Mouse (Mus musculus) brain, embryonic 14.5 days (tissue): ENCODE results near the gene Fam3a.

Experiments used
- CTCF ChIP-seq: fragments of 200-500 bp; IDR thresholded peaks from 2 replicates; pipeline ENCODE4 v1.5.1; 2012; ENCODE audit warnings: inconsistent platforms, mild to moderate bottlenecking, moderate library complexity, borderline replicate concordance; ENCODE audit not compliant: insufficient read depth, insufficient read length; ENCODE audit errors: extremely low read depth
- POLR2A ChIP-seq: fragments of 200-500 bp; IDR thresholded peaks from 2 replicates; pipeline ENCODE4 v1.6.1; 2012; ENCODE audit warnings: mild to moderate bottlenecking, inconsistent platforms, borderline replicate concordance; ENCODE audit not compliant: poor library complexity, insufficient read depth, insufficient read length, severe bottlenecking; ENCODE audit errors: extremely low read depth

DNA sequence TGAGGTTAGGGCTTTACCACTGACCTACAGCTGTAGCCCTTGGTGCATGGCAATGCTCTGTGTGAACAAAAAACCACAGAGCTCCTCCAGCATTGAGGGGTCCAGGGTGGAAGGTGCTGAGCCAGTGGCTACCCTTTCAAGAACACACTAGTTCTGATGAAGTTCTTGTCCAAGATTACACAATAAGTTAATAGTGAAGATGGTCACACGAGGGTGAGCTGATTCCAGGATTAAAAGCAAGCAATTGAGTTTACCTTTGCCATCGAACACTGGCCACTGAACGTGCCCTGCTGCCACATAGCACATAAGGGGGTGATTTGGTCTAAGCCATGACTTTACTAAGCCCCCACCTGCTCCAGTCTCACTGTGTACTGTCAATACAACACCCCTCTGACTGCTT, 34.0 kb upstream of the Fam3a start:
- no peak for TF ChIP-seq CTCF
- no peak for TF ChIP-seq POLR2A
